Mouse (Mus musculus) intestine, embryonic 15.5 days (tissue): ENCODE results near the gene Hist1h4f. TPM values are rescaled to one million over a fixed set of nuclear protein-coding genes. Genes with fewer than 3 reads are reported as not detected.

ENCODE experiments used
- ATAC-seq: fragments of 200-750 bp; cut with Nextera tagmentation; 2 replicates; pipeline ENCODE4 v1.8.0; 2017; ENCODE audit warnings: moderate TSS enrichment, moderate library complexity
- H3K27ac ChIP-seq: fragments of 300-500 bp; sonication (generic); 2 replicates; pipeline ENCODE4 v1.5.1; 2015; ENCODE audit warnings: mild to moderate bottlenecking, inconsistent platforms
- H3K27me3 ChIP-seq: fragments of 300-500 bp; sonication (generic); replicated peaks from 2 replicates; pipeline ENCODE4 v1.6.1; 2015; ENCODE audit warnings: inconsistent platforms
- H3K36me3 ChIP-seq: fragments of 300-500 bp; sonication (generic); 2 replicates; pipeline ENCODE4 v1.6.1; 2015; ENCODE audit warnings: inconsistent platforms
- H3K4me1 ChIP-seq: fragments of 300-500 bp; sonication (generic); replicated peaks from 2 replicates; pipeline ENCODE4 v1.6.1; 2015; ENCODE audit warnings: inconsistent platforms
- H3K4me2 ChIP-seq: fragments of 300-500 bp; sonication (generic); replicated peaks from 2 replicates; pipeline ENCODE4 v1.6.1; 2015; ENCODE audit warnings: mild to moderate bottlenecking, inconsistent platforms
- H3K4me3 ChIP-seq: fragments of 300-500 bp; sonication (generic); replicated peaks from 2 replicates; pipeline ENCODE4 v1.5.1; 2015; ENCODE audit warnings: inconsistent platforms
- H3K9ac ChIP-seq: fragments of 300-500 bp; sonication (generic); 2 replicates; pipeline ENCODE4 v1.6.1; 2015; ENCODE audit warnings: inconsistent platforms
- H3K9me3 ChIP-seq: fragments of 300-500 bp; sonication (generic); 2 replicates; pipeline ENCODE4 v1.6.1; 2016; ENCODE audit warnings: inconsistent platforms
- WGBS: fragments of 180-500 bp; shearing (Covaris S2); methylation state at CpG from one replicate; pipeline ENCODE4 v1.1.7; 2015; 5-methylcytosine and 5-hydroxymethylcytosine counted together
- polyA plus RNA-seq: library from polyadenylated mRNA; unstranded; fragments of >200 nt; fragmentation: Nextera tagmentation; extraction: Ambion mirVana; gene quantifications from 2 replicates; pipeline ENCODE4 v1.2.1, GENCODE M21; 2015

Hist1h4f gene
- polyA plus RNA-seq, 1 experiment from 2014 or later: 0.88 TPM

- 49% methylated on average over 5 of the region's 5 CpGs for WGBS
- no peak overlapping the region for H3K4me3 ChIP-seq
- H3K9ac ChIP-seq: no peak overlapping the region
- no peak overlapping the region for H3K4me2 ChIP-seq
- no peaks in the 10 kb centered on the region for H3K9me3 ChIP-seq
- no peaks in the 10 kb centered on the region for H3K27me3 ChIP-seq
- H3K27ac ChIP-seq: no peak overlapping the region
- 0 out of 2 replicates have a peak, but pooled peaks cover 3% of the 10 kb centered on the region for H3K4me1 ChIP-seq
- H3K36me3 ChIP-seq: no peaks in the 10 kb centered on the region
- ATAC-seq: no peak
Observed at GRCm38 (mm10) chr13:23523976-23524375, 27.5 kb downstream of the Hist1h4f start.

- 0 out of 2 replicates have a peak, but pooled peaks cover 3% of the 10 kb centered on the region for H3K4me1 ChIP-seq
- H3K36me3 ChIP-seq: no peaks in the 10 kb centered on the region
- no peak overlapping the region for H3K27ac ChIP-seq
- ATAC-seq: 0 out of 2 replicates have a peak, but pooled peaks have one; percentile 27
- H3K4me2 ChIP-seq: peak overlapping the region; percentile 29; the same call in 1 of the 2 replicates
- no peak overlapping the region for H3K4me3 ChIP-seq
- 1% methylated on average over 14 of the region's 14 CpGs for WGBS
- H3K9me3 ChIP-seq: no peaks in the 10 kb centered on the region
- H3K27me3 ChIP-seq: no peaks in the 10 kb centered on the region
- no peak overlapping the region for H3K9ac ChIP-seq
Observed at GRCm38 (mm10) chr13:23521703-23522102, 29.7 kb downstream of the Hist1h4f start.

GRCm38 (mm10) chr13:23519416-23519815, 32.0 kb downstream of the Hist1h4f start:
- peak overlapping the region; percentile 40 for H3K4me3 ChIP-seq
- H3K4me1 ChIP-seq: 0 out of 2 replicates have a peak, but pooled peaks cover 2% of the 10 kb centered on the region
- 0% methylated on average over 10 of the region's 10 CpGs for WGBS
- no peaks in the 10 kb centered on the region for H3K36me3 ChIP-seq
- no peaks in the 10 kb centered on the region for H3K27me3 ChIP-seq
- H3K4me2 ChIP-seq: peak overlapping the region; percentile 75
- peak overlapping the region; percentile 56; the same call in 1 of the 2 replicates for H3K27ac ChIP-seq
- ATAC-seq: peak; percentile 46
- no peak overlapping the region for H3K9ac ChIP-seq
- no peaks in the 10 kb centered on the region for H3K9me3 ChIP-seq

- Histone ChIP-seq H3K9ac (peak overlapping the region; percentile 23; the same call in 1 of the 2 replicates), H3K4me1 (0 out of 2 replicates have a peak, but pooled peaks cover 2% of the 10 kb centered on the region), H3K9me3 (no peaks in the 10 kb centered on the region), H3K27me3 (no peaks in the 10 kb centered on the region), H3K4me3 (peak overlapping the region; percentile 40), H3K4me2 (peak overlapping the region; percentile 75), H3K27ac (peak overlapping the region; percentile 56; the same call in 1 of the 2 replicates), H3K36me3 (no peaks in the 10 kb centered on the region)
- peak; percentile 57 for ATAC-seq
- under 1% methylated on average over 6 of the region's 6 CpGs for WGBS
Observed at GRCm38 (mm10) chr13:23518885-23519284, 32.6 kb downstream of the Hist1h4f start.

- 0 out of 2 replicates have a peak, but pooled peaks cover 2% of the 10 kb centered on the region for H3K4me1 ChIP-seq
- no peak for ATAC-seq
- no peaks in the 10 kb centered on the region for H3K9me3 ChIP-seq
- no peak overlapping the region for H3K9ac ChIP-seq
- peak overlapping the region; percentile 45 for H3K4me3 ChIP-seq
- H3K27ac ChIP-seq: no peak overlapping the region
- WGBS: under 1% methylated on average over 6 of the region's 6 CpGs
- peak overlapping the region; percentile 75 for H3K4me2 ChIP-seq
- no peaks in the 10 kb centered on the region for H3K36me3 ChIP-seq
- no peaks in the 10 kb centered on the region for H3K27me3 ChIP-seq
Observed at GRCm38 (mm10) chr13:23518295-23518603, 33.2 kb downstream of the Hist1h4f start.

- Histone ChIP-seq H3K9me3 (no peaks in the 10 kb centered on the region), H3K9ac (0 out of 2 replicates have a peak overlapping the region, but pooled peaks have one; percentile 33)
Observed at GRCm38 (mm10) chr13:23517603-23518294, 33.7 kb downstream of the Hist1h4f start.

GRCm38 (mm10) chr13:23516822-23517602, 34.4 kb downstream of the Hist1h4f start:
- WGBS: under 1% methylated on average over 19 of the region's 19 CpGs
- no peaks in the 10 kb centered on the region for H3K27me3 ChIP-seq
- H3K36me3 ChIP-seq: no peaks in the 10 kb centered on the region
- H3K27ac ChIP-seq: no peak overlapping the region
- no peaks in the 10 kb centered on the region for H3K9me3 ChIP-seq
- H3K4me3 ChIP-seq: peak overlapping the region; percentile 45
- peak overlapping the region; percentile 75 for H3K4me2 ChIP-seq
- 0 out of 2 replicates have a peak, but pooled peaks cover 2% of the 10 kb centered on the region for H3K4me1 ChIP-seq
- ATAC-seq: peak; percentile 76
- 0 out of 2 replicates have a peak overlapping the region, but pooled peaks have one; percentile 33 for H3K9ac ChIP-seq

More at GRCm38 (mm10) chr13:23517603-23518294, 33.7 kb downstream of the Hist1h4f start:
- H3K4me2 ChIP-seq: peak overlapping the region; percentile 75
- H3K27me3 ChIP-seq: no peaks in the 10 kb centered on the region
- WGBS: under 1% methylated on average over 27 of the region's 27 CpGs
- peak overlapping the region; percentile 45 for H3K4me3 ChIP-seq
- H3K36me3 ChIP-seq: no peaks in the 10 kb centered on the region
- H3K27ac ChIP-seq: peak overlapping the region; percentile 59; the same call in 1 of the 2 replicates
- H3K4me1 ChIP-seq: 0 out of 2 replicates have a peak, but pooled peaks cover 2% of the 10 kb centered on the region
- peak; percentile 92 for ATAC-seq

GRCm38 (mm10) chr13:23515826-23516620, 35.4 kb downstream of the Hist1h4f start:
- Histone ChIP-seq H3K9ac (0 out of 2 replicates have a peak overlapping the region, but pooled peaks have one; percentile 17), H3K9me3 (no peaks in the 10 kb centered on the region), H3K4me3 (peak overlapping the region; percentile 27), H3K27me3 (no peaks in the 10 kb centered on the region), H3K27ac (no peak overlapping the region), H3K4me1 (0 out of 2 replicates have a peak, but pooled peaks cover 2% of the 10 kb centered on the region), H3K4me2 (peak overlapping the region; percentile 61), H3K36me3 (no peaks in the 10 kb centered on the region)
- 46% methylated on average over 15 of the region's 15 CpGs for WGBS
- ATAC-seq: no peak

- 82% methylated on average over 5 of the region's 5 CpGs for WGBS
- H3K9me3 ChIP-seq: no peaks in the 10 kb centered on the region
- H3K27ac ChIP-seq: no peak overlapping the region
- H3K9ac ChIP-seq: no peak overlapping the region
- H3K4me3 ChIP-seq: no peak overlapping the region
- no peak overlapping the region for H3K4me2 ChIP-seq
- ATAC-seq: no peak
- no peaks in the 10 kb centered on the region for H3K36me3 ChIP-seq
- no peaks in the 10 kb centered on the region for H3K27me3 ChIP-seq
- H3K4me1 ChIP-seq: peaks cover 6% of the 10 kb centered on the region; the same call in 1 of the 2 replicates
Observed at GRCm38 (mm10) chr13:23515281-23515680, 36.2 kb downstream of the Hist1h4f start.

- H3K4me2 ChIP-seq: no peak overlapping the region
- H3K36me3 ChIP-seq: no peaks in the 10 kb centered on the region
- H3K4me1 ChIP-seq: peaks cover 9% of the 10 kb centered on the region; the same call in 1 of the 2 replicates
- WGBS: 79% methylated on average over 1 of the region's 1 CpGs
- ATAC-seq: no peak
- H3K9me3 ChIP-seq: no peaks in the 10 kb centered on the region
- no peak overlapping the region for H3K4me3 ChIP-seq
- no peaks in the 10 kb centered on the region for H3K27me3 ChIP-seq
- no peak overlapping the region for H3K9ac ChIP-seq
- no peak overlapping the region for H3K27ac ChIP-seq
Observed at GRCm38 (mm10) chr13:23513517-23513916, 37.9 kb downstream of the Hist1h4f start.

GRCm38 (mm10) chr13:23510127-23510526, 41.3 kb downstream of the Hist1h4f start:
- H3K9ac ChIP-seq: no peak overlapping the region
- 23% methylated on average over 1 of the region's 1 CpGs for WGBS
- no peak overlapping the region for H3K27ac ChIP-seq
- no peak overlapping the region for H3K4me2 ChIP-seq
- H3K27me3 ChIP-seq: no peaks in the 10 kb centered on the region
- no peaks in the 10 kb centered on the region for H3K9me3 ChIP-seq
- ATAC-seq: peak; percentile 77
- no peak overlapping the region for H3K4me3 ChIP-seq
- H3K36me3 ChIP-seq: no peaks in the 10 kb centered on the region
- peaks cover 10% of the 10 kb centered on the region for H3K4me1 ChIP-seq
